Mouse (Mus musculus) lung, embryonic 16.5 days (tissue): ENCODE results near the gene Olah. TPM values are rescaled to one million over a fixed set of nuclear protein-coding genes. Genes with fewer than 3 reads are reported as not detected.

Experiments used
- ATAC-seq: fragments of 200-750 bp; cut with Nextera tagmentation; 2 replicates; pipeline ENCODE4 v1.8.0; 2017; ENCODE audit warnings: low read depth, mild to moderate bottlenecking, moderate library complexity
- H3K27ac ChIP-seq: fragments of 300-500 bp; sonication (generic); 2 replicates; pipeline ENCODE4 v1.5.1; 2014; ENCODE audit warnings: mild to moderate bottlenecking, control low read depth, low read length
- H3K27me3 ChIP-seq: fragments of 300-500 bp; sonication (generic); 2 replicates; pipeline ENCODE4 v1.6.1; 2014; ENCODE audit warnings: low read depth, low read length, mixed read lengths; ENCODE audit not compliant: control insufficient read depth, insufficient read depth
- H3K36me3 ChIP-seq: fragments of 300-500 bp; sonication (generic); 2 replicates; pipeline ENCODE4 v1.6.1; 2014; ENCODE audit warnings: low read length; ENCODE audit not compliant: control insufficient read depth, insufficient read depth
- H3K4me1 ChIP-seq: fragments of 300-500 bp; sonication (generic); replicated peaks from 2 replicates; pipeline ENCODE4 v1.6.1; 2014; ENCODE audit warnings: low read length, mixed read lengths; ENCODE audit not compliant: control insufficient read depth, insufficient read depth
- H3K4me2 ChIP-seq: fragments of 300-500 bp; sonication (generic); 2 replicates; pipeline ENCODE4 v1.6.1; 2014; ENCODE audit warnings: low read depth, low read length, control low read depth
- H3K4me3 ChIP-seq: fragments of 300-500 bp; sonication (generic); 2 replicates; pipeline ENCODE4 v1.5.1; 2014; ENCODE audit warnings: mild to moderate bottlenecking, low read length, control low read depth
- H3K9ac ChIP-seq: fragments of 300-500 bp; sonication (generic); 2 replicates; pipeline ENCODE4 v1.6.1; 2014; ENCODE audit warnings: low read length, control low read depth
- H3K9me3 ChIP-seq: fragments of 300-500 bp; sonication (generic); 2 replicates; pipeline ENCODE4 v1.6.1; 2016; ENCODE audit warnings: low read length; ENCODE audit not compliant: control insufficient read depth
- WGBS: fragments of 180-500 bp; shearing (Covaris S2); extraction: QIAGEN DNeasy Blood & Tissue Kit; methylation state at CpG from one replicate; pipeline ENCODE4 v1.1.7; 2014; 5-methylcytosine and 5-hydroxymethylcytosine counted together
- polyA plus RNA-seq: library from polyadenylated mRNA; unstranded; fragments of >200 nt; fragmentation: Nextera tagmentation; extraction: Ambion mirVana; gene quantifications from 2 replicates; pipeline ENCODE4 v1.2.1, GENCODE M21; 2015

Gene Olah
- polyA plus RNA-seq, 1 experiment from 2014 or later = not detected

DNA sequence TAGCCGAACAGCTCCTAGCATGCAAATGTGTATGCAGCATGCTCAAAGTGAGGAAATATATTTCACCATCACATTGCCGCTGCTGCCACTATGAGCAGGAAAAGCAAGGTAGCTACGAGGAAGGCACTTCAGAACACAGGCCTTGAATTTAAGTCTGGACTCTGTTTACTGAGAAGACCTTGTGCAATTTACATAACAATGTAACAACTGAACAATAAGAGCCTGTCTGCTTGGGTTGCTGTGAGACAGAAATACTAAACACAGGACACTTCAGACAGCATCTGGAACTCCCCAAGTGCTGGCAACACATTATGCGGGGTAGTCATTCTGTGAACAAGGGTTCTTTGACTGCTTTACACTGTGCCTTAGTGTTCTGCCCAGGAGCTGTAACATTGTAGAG is 23.1 kb upstream of the Olah start:
- Histone ChIP-seq H3K27ac (no peak overlapping the region), H3K4me3 (no peak overlapping the region), H3K36me3 (no peaks in the 10 kb centered on the region), H3K9ac (no peak overlapping the region), H3K9me3 (no peaks in the 10 kb centered on the region), H3K27me3 (no peaks in the 10 kb centered on the region; the same call in 1 of the 2 replicates), H3K4me1 (peaks cover 6% of the 10 kb centered on the region; the same call in 1 of the 2 replicates), H3K4me2 (no peak overlapping the region)
- WGBS = 69% methylated on average over 4 of the region's 4 CpGs
- no peak for ATAC-seq

GRCm38 (mm10) chr2:3418883-3419431 is 21.9 kb upstream of the Olah start:
- Histone ChIP-seq H3K27ac (no peak overlapping the region), H3K4me1 (no peaks in the 10 kb centered on the region), H3K9ac (peak overlapping the region; percentile 2; the same call in 1 of the 2 replicates), H3K4me3 (peak overlapping the region; percentile 57), H3K36me3 (no peaks in the 10 kb centered on the region), H3K27me3 (no peaks in the 10 kb centered on the region; the same call in 1 of the 2 replicates), H3K4me2 (peak overlapping the region; percentile 77), H3K9me3 (no peaks in the 10 kb centered on the region)
- peak; percentile 95 for ATAC-seq
- WGBS = under 1% methylated on average over 38 of the region's 38 CpGs

DNA sequence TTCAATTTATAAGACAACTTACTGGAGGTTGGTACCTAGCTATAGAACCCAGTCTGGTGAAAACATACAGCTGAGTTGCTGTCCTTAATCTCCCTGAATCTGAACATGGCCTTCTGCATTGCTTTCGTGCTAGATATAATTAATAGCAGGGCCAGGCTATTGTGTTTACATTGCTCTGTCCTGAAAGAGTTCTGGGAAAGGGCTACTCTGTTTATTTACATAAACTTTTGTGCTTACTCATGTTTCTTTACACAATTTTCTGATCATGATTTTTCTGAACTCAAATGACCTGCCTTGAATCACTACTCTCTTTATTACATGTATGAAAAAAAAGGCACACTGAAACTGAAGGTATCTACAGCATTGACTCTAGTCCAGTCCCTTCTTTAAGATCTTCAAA is 18.7 kb upstream of the Olah start:
- Histone ChIP-seq H3K4me1 (no peaks in the 10 kb centered on the region), H3K36me3 (no peaks in the 10 kb centered on the region), H3K27me3 (no peaks in the 10 kb centered on the region; the same call in 1 of the 2 replicates), H3K27ac (no peak overlapping the region), H3K4me3 (no peak overlapping the region), H3K9ac (no peak overlapping the region), H3K9me3 (no peaks in the 10 kb centered on the region), H3K4me2 (no peak overlapping the region)
- no peak for ATAC-seq
- 19% methylated on average over 1 of the region's 1 CpGs for WGBS

GRCm38 (mm10) chr2:3414241-3414640 is 17.2 kb upstream of the Olah start:
- H3K4me2 ChIP-seq = no peak overlapping the region
- H3K4me1 ChIP-seq = no peaks in the 10 kb centered on the region
- H3K9ac ChIP-seq = no peak overlapping the region
- H3K9me3 ChIP-seq = no peaks in the 10 kb centered on the region
- no peak for ATAC-seq
- WGBS = 44% methylated on average over 4 of the region's 4 CpGs
- no peaks in the 10 kb centered on the region for H3K36me3 ChIP-seq
- H3K27ac ChIP-seq = no peak overlapping the region
- no peaks in the 10 kb centered on the region; the same call in 1 of the 2 replicates for H3K27me3 ChIP-seq
- no peak overlapping the region for H3K4me3 ChIP-seq

DNA sequence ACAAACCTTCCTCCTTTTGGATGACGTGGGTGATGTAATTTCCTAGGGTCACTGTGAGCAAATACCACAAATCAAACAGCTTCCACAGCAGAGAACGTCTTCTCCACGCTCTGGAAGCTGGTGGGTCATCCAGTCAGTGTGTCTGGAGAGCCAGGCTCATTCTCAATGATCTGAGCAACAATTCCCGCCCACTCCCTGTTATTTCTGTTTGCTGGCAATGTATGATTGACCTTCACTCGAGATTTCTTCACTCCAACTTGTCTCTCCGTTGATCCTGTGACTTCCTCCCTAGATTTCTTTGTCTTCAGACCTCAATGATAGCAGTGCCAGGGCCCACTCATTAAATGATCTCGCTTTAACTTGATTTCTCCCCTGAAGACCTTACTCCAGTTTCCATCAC is 10.7 kb upstream of the Olah start:
- ATAC-seq = no peak
- Histone ChIP-seq H3K9ac (no peak overlapping the region), H3K36me3 (no peaks in the 10 kb centered on the region), H3K4me3 (no peak overlapping the region), H3K27ac (no peak overlapping the region), H3K9me3 (no peaks in the 10 kb centered on the region), H3K4me1 (no peaks in the 10 kb centered on the region), H3K4me2 (no peak overlapping the region), H3K27me3 (no peaks in the 10 kb centered on the region)
- WGBS = 55% methylated on average over 7 of the region's 7 CpGs

- 77% methylated on average over 4 of the region's 4 CpGs for WGBS
- H3K36me3 ChIP-seq = no peaks in the 10 kb centered on the region
- no peak for ATAC-seq
Measured at GRCm38 (mm10) chr2:3405981-3406380, 9.0 kb upstream of the Olah start.

GRCm38 (mm10) chr2:3391945-3392344 is 5.1 kb downstream of the Olah start:
- Histone ChIP-seq H3K4me3 (no peak overlapping the region), H3K9me3 (no peaks in the 10 kb centered on the region), H3K4me1 (no peaks in the 10 kb centered on the region), H3K36me3 (no peaks in the 10 kb centered on the region), H3K27ac (no peak overlapping the region), H3K4me2 (no peak overlapping the region), H3K27me3 (no peaks in the 10 kb centered on the region), H3K9ac (no peak overlapping the region)
- no peak for ATAC-seq
- WGBS = 77% methylated on average over 2 of the region's 2 CpGs

More at GRCm38 (mm10) chr2:3405981-3406380, 9.0 kb upstream of the Olah start:
- no peak overlapping the region for H3K4me3 ChIP-seq
- no peaks in the 10 kb centered on the region for H3K27me3 ChIP-seq
- H3K27ac ChIP-seq = no peak overlapping the region
- no peaks in the 10 kb centered on the region for H3K4me1 ChIP-seq
- H3K9ac ChIP-seq = no peak overlapping the region
- no peaks in the 10 kb centered on the region for H3K9me3 ChIP-seq
- no peak overlapping the region for H3K4me2 ChIP-seq

DNA sequence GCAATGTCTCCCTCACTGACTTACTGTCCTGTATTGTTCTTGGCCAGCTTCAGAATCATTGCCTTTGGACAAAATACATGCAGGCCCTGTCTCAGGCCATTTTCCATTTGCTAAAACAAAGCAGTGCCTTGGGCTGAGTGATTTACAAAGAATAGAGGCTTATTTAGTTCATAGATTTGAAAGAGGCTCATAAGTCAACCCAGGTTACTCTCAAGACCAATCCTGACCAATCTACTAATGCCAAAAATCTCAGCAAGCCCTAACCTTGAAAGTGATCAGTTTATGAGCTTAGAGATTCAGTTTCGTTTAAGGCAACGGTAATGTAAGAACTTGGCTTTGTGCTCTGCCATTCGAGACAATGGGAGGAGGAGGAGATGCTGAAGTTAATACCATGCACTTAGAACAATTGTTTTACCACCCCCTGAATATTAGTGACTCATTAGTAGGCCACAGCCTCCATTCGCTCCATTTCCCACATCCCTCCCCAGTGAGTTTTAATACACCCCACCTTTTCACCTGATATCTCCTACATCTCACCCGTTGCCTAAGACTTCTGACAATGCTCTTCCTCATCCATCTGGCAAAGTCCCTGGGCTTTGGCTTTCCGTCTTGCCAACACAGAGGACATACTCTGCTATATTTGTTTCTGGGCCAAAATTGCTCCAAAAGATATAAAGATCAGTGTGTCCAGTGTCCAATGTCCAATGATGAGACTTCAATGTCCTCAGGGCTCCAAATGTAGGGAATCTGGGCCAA is 9.7 kb downstream of the Olah start:
- Histone ChIP-seq H3K4me3 (no peak overlapping the region), H3K9ac (no peak overlapping the region), H3K4me1 (no peaks in the 10 kb centered on the region), H3K4me2 (no peak overlapping the region), H3K9me3 (no peaks in the 10 kb centered on the region), H3K27me3 (no peaks in the 10 kb centered on the region), H3K27ac (no peak overlapping the region), H3K36me3 (no peaks in the 10 kb centered on the region)
- WGBS = 71% methylated on average over 6 of the region's 6 CpGs
- no peak for ATAC-seq

GRCm38 (mm10) chr2:3365127-3365526 is 31.9 kb downstream of the Olah start:
- Histone ChIP-seq H3K27me3 (no peaks in the 10 kb centered on the region), H3K9me3 (no peaks in the 10 kb centered on the region), H3K4me3 (no peak overlapping the region), H3K4me2 (no peak overlapping the region), H3K9ac (no peak overlapping the region), H3K27ac (no peak overlapping the region), H3K36me3 (no peaks in the 10 kb centered on the region), H3K4me1 (no peaks in the 10 kb centered on the region)
- WGBS = 61% methylated on average over 4 of the region's 4 CpGs
- no peak for ATAC-seq
